Mouse (Mus musculus) spleen, adult 12 weeks (tissue): ENCODE data around the gene Tmem179b.
A peak's percentile ranks its signal among the peaks of the same experiment; 100 is the strongest.
"Not testable (repeated sequence)": the region's sequence is repeated elsewhere in the genome, so short reads cannot be mapped to it uniquely, and the experiment has no call there.

ENCODE experiments used
- DNase-seq: peaks from one replicate; pipeline ENCODE4 v3.0.0; 2022; ENCODE audit warnings: low spot score

The Tmem179b gene

GRCm38 (mm10) chr19:8734334-8734733 is 39.9 kb downstream of the Tmem179b start:
- DNase-seq: no peak

GRCm38 (mm10) chr19:8728335-8729099 is 45.8 kb downstream of the Tmem179b start:
- DNase-seq: not testable (repeated sequence)

GRCm38 (mm10) chr19:8727495-8728114 is 46.7 kb downstream of the Tmem179b start:
- DNase-seq: no peak

- DNase-seq: no peak
These were observed 47.5 kb downstream of the Tmem179b start for GRCm38 (mm10) chr19:8726609-8727390.

- no peak for DNase-seq
These were observed 49.1 kb downstream of the Tmem179b start for GRCm38 (mm10) chr19:8725081-8725613.

GRCm38 (mm10) chr19:8724392-8724791 is 49.9 kb downstream of the Tmem179b start:
- DNase-seq: no peak

GRCm38 (mm10) chr19:8723574-8724346 is 50.5 kb downstream of the Tmem179b start:
- DNase-seq: no peak

- peak; percentile 95 for DNase-seq
These were observed 51.2 kb downstream of the Tmem179b start, which contains the start of gene Slc3a2 for GRCm38 (mm10) chr19:8722907-8723573. Slc3a2 (minus strand) TSS chr19:8723369.

- no peak for DNase-seq
These were observed 51.7 kb downstream of the Tmem179b start for GRCm38 (mm10) chr19:8722559-8722906.
